Mouse (Mus musculus) liver, postnatal 0 days (tissue): ENCODE results near the gene Med20.

ENCODE experiments used
- CTCF ChIP-seq: sonication (generic); IDR thresholded peaks from 2 replicates; pipeline ENCODE4 v1.5.1; 2016; ENCODE audit warnings: antibody characterized with exemption, low read depth
- EP300 ChIP-seq: IDR thresholded peaks from 2 replicates; pipeline ENCODE4 v1.6.1; 2016; ENCODE audit warnings: antibody characterized with exemption, low read depth, mild to moderate bottlenecking

- TF ChIP-seq CTCF (no peak), EP300 (no peak)
These were observed 11.7 kb downstream of the Med20 start for GRCm38 (mm10) chr17:47622912-47623554.
